Mouse (Mus musculus) olfactory bulb, adult 2 months (tissue): ENCODE results near the gene Spta1.

Experiments
- CTCF ChIP-seq: fragments of 200-500 bp; IDR thresholded peaks from 2 replicates; pipeline ENCODE4 v1.5.1; 2012; ENCODE audit warnings: low read depth, mild to moderate bottlenecking, low read length, moderate library complexity; ENCODE audit not compliant: insufficient read depth
- POLR2A ChIP-seq: fragments of 200-500 bp; IDR thresholded peaks from 2 replicates; pipeline ENCODE4 v1.6.1; 2012; ENCODE audit warnings: mild to moderate bottlenecking, low read depth, low read length, moderate library complexity; ENCODE audit not compliant: insufficient read depth

GRCm38 (mm10) chr1:174269162-174269561 lies 96.6 kb downstream of the Spta1 start:
- TF ChIP-seq POLR2A (no peak), CTCF (no peak)
